Mouse (Mus musculus) R1 (cell line): ENCODE measurements at regions not wholly inside any gene's neighbourhood (a gene's known extent, or its start where the extent isn't known, plus 50 kb on each side); places are given as distances from the start of the nearest gene placed in this dataset.
A peak's percentile ranks its signal among the peaks of the same experiment; 100 is the strongest.

ENCODE experiments used
- DNase-seq: peaks from one replicate; pipeline ENCODE4 v3.0.0-alpha.2; 2018; ENCODE audit warnings: low read depth, low spot score

- DNase-seq: peak; percentile 3
Measured at GRCm38 (mm10) chr1:142108826-142109225, 1531.6 kb upstream of the B3galt2 start.

GRCm38 (mm10) chr1:142157310-142157709, 1483.2 kb upstream of the B3galt2 start:
- no peak for DNase-seq

- DNase-seq: no peak
Measured at GRCm38 (mm10) chr1:142159481-142159880, 1481.0 kb upstream of the B3galt2 start.

DNA sequence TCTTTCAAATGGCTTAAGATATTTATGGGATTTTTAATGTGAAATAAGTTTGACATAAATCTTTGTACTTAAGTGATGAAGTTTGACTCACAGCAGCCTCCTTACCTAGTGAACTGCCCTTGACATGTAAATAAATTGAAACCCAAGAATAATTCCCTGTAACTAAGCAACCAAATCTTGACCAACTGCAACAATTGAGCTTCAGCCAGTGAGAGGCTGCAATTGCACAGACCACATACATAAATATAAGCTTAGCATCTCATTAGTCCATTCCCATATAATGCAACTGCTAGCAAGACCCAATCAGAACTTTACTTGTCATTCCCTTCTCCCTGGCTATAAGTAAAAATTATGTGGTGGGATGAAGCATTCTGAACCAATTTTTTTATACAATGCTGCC, 1473.5 kb upstream of the B3galt2 start:
- DNase-seq: no peak

DNA sequence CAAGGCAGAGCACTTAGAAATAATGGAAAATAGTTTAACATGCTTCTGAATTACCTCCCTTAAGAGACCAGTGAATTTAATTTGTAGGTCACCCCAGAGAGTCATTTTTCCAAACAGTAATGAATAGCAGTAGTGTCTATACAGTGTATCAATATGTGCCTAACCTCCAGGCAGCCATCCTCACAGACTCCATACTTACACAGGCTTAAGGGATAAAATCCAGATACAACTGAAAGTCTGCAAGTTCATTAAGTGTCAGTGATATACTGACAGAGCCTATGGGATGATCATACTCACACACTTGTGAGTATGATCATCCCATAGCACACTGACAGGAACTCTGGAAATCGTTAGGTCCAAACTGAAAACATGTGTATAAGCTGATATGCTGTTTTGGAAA, 1469.3 kb upstream of the B3galt2 start:
- DNase-seq: no peak

- no peak for DNase-seq
Measured at GRCm38 (mm10) chr1:142214778-142215177, 1425.7 kb upstream of the B3galt2 start.
